Mouse (Mus musculus) limb, embryonic 11.5 days (tissue): ENCODE data around the gene Lrrc55. TPM values are rescaled to one million over a fixed set of nuclear protein-coding genes. Genes with fewer than 3 reads are reported as not detected.

Experiments
- ATAC-seq: fragments of 200-750 bp; cut with Nextera tagmentation; 2 replicates; pipeline ENCODE4 v1.8.0; 2017; ENCODE audit warnings: low read depth; ENCODE audit not compliant: insufficient number of reproducible peaks, low FRiP score, low TSS enrichment
- DNase-seq: peaks from one replicate; pipeline ENCODE4 v3.0.0-alpha.2; 2015; ENCODE audit warnings: low spot score
- H3K27ac ChIP-seq: fragments of 300-500 bp; sonication (generic); replicated peaks from 2 replicates; pipeline ENCODE4 v1.5.1; 2014; ENCODE audit warnings: low read depth, mild to moderate bottlenecking, low read length
- H3K27me3 ChIP-seq: fragments of 300-500 bp; sonication (generic); 2 replicates; pipeline ENCODE4 v1.6.1; 2014; ENCODE audit warnings: mild to moderate bottlenecking, low read length, mixed read lengths; ENCODE audit not compliant: control insufficient read depth, insufficient read depth
- H3K36me3 ChIP-seq: fragments of 300-500 bp; sonication (generic); 2 replicates; pipeline ENCODE4 v1.6.1; 2014; ENCODE audit warnings: mild to moderate bottlenecking, low read length, moderate library complexity, mixed read lengths; ENCODE audit not compliant: control insufficient read depth, insufficient read depth
- H3K4me1 ChIP-seq: fragments of 300-500 bp; sonication (generic); 2 replicates; pipeline ENCODE4 v1.6.1; 2014; ENCODE audit warnings: low read length, mixed read lengths; ENCODE audit not compliant: control insufficient read depth, insufficient read depth
- H3K4me2 ChIP-seq: fragments of 300-500 bp; sonication (generic); 2 replicates; pipeline ENCODE4 v1.6.1; 2014; ENCODE audit warnings: low read depth, mild to moderate bottlenecking, moderate library complexity; ENCODE audit not compliant: severe bottlenecking
- H3K4me3 ChIP-seq: fragments of 300-500 bp; sonication (generic); 2 replicates; pipeline ENCODE4 v1.5.1; 2014; ENCODE audit warnings: low read depth, low read length
- H3K9ac ChIP-seq: fragments of 300-500 bp; sonication (generic); 2 replicates; pipeline ENCODE4 v1.6.1; 2014; ENCODE audit warnings: mild to moderate bottlenecking, low read length
- H3K9me3 ChIP-seq: fragments of 300-500 bp; sonication (generic); 2 replicates; pipeline ENCODE4 v1.6.1; 2016; ENCODE audit warnings: low read length; ENCODE audit not compliant: control insufficient read depth
- WGBS: fragments of 180-500 bp; shearing (Covaris S2); extraction: QIAGEN DNeasy Blood & Tissue Kit; methylation state at CpG from one replicate; pipeline ENCODE4 v1.1.7; 2014; 5-methylcytosine and 5-hydroxymethylcytosine counted together
- polyA plus RNA-seq: library from polyadenylated mRNA; unstranded; fragments of >200 nt; fragmentation: Nextera tagmentation; extraction: Ambion mirVana; gene quantifications from 2 replicates; pipeline ENCODE4 v1.2.1, GENCODE M21; 2014

Gene Lrrc55
- polyA plus RNA-seq, 1 experiment from 2014 or later = 0.41 TPM

DNA sequence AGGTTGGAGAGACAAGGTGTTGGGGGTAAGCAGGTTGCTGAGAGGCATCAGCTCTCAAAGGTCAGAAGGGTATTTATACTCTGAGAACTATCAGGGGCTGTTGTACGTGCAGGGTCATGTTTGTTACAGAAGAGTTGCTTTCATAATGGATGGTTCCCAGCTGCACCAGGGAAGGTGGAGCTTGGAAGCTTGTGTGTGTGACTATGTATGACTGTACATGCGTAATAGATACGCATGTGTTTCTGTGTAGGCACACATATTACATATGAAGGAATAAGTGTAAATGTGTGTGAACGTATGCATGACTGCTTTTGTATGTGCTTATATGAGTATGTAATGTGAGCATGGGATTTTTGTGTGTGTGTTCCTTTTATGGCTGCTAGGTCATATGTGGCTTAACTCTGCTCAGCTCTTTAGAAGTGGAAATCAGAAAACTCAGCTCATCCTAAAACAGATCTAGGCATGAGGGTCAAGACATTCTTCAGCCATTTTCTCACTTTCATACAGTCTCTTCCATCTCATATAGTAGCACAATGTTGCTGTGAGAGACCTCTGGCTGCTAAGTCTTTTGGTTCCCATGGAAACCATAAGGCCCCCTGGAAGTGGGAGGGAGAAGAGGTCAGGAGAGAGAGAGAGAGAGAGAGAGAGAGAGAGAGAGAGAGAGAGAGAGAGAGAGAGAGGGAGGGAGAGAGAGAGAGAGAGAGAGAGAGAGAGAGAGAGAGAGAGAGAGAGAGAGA lies 35.9 kb downstream of the Lrrc55 start:
- 0 out of 2 replicates have a peak, but pooled peaks have one; percentile 51 for ATAC-seq
- H3K9me3 ChIP-seq = no peaks in the 10 kb centered on the region
- no peak for DNase-seq
- H3K9ac ChIP-seq = no peak overlapping the region
- no peaks in the 10 kb centered on the region for H3K27me3 ChIP-seq
- WGBS = 72% methylated on average over 4 of the region's 4 CpGs
- H3K27ac ChIP-seq = no peak overlapping the region
- no peaks in the 10 kb centered on the region for H3K4me1 ChIP-seq
- no peaks in the 10 kb centered on the region for H3K36me3 ChIP-seq
- no peak overlapping the region for H3K4me2 ChIP-seq
- H3K4me3 ChIP-seq = no peak overlapping the region

DNA sequence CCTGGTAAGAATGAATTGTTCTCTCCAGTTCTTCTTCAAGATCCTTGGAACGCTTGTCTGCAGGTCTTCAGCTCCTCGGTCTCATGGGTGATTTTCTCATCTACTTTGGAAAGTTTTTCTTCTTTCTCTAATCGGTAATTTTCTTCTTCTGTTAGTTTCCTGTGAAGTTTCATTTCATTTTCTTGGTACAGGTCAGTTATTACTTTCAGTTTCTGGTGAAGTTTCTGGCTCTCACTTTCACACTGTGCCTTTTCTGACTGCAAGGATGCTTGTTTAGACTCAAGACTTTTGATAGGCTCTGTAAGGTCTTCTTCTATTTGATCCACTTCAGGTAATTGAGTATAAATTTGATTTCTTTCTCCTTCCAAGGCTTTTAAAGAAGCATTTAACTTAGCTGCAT lies 39.6 kb downstream of the Lrrc55 start:
- H3K4me2 ChIP-seq = no peak overlapping the region
- ATAC-seq (no peak), DNase-seq (no peak)
- H3K9ac ChIP-seq = no peak overlapping the region
- no peak overlapping the region for H3K27ac ChIP-seq
- no peaks in the 10 kb centered on the region for H3K9me3 ChIP-seq
- WGBS = 86% methylated on average over 3 of the region's 3 CpGs
- H3K4me1 ChIP-seq = no peaks in the 10 kb centered on the region
- H3K36me3 ChIP-seq = no peaks in the 10 kb centered on the region
- H3K27me3 ChIP-seq = no peaks in the 10 kb centered on the region
- no peak overlapping the region for H3K4me3 ChIP-seq

DNA sequence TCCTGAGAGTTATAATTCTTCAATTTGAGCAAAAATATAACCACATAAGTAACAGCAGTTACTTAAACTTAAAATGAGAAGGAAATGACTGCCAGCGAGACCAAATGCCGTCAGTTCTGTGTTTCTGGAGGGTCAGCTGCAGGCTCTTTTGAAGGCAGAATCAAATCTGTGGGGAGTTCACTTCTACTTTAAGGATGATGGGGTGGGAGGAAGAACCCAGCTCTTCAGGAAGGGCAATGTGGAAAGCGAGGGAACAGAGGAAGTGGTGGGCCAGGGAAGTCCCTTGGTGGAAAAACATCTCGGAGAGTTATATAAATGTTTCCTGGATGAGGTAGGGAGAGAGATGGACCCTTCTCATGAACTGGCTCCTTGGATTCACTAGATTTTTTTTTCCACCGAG lies 40.9 kb downstream of the Lrrc55 start:
- H3K9me3 ChIP-seq = no peaks in the 10 kb centered on the region
- no peaks in the 10 kb centered on the region for H3K4me1 ChIP-seq
- no peak overlapping the region for H3K9ac ChIP-seq
- 90% methylated on average over 5 of the region's 5 CpGs for WGBS
- H3K4me2 ChIP-seq = no peak overlapping the region
- H3K27ac ChIP-seq = no peak overlapping the region
- DNase-seq = no peak
- H3K4me3 ChIP-seq = no peak overlapping the region
- no peaks in the 10 kb centered on the region for H3K27me3 ChIP-seq
- ATAC-seq = no peak
- no peaks in the 10 kb centered on the region for H3K36me3 ChIP-seq

DNA sequence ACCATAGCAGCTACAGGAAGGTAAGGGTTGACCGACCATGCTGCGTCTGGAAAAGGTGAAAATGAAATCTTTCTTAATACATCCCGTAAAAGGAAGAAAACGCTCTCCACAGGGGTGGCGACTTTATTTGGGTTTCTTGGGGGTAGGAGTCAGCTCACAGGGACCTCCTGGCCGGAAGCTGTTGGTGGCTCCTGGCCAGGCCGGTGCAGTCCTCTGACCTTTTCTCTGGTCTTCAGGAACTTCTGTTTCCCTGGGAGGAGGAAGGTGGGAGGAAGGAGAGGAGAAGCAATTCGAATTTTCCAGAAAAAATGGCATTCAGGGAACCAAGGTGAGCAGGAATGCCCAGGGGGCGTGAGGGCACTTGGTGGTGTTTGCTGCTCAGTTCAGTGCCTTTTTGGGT lies 41.7 kb downstream of the Lrrc55 start:
- no peaks in the 10 kb centered on the region for H3K9me3 ChIP-seq
- no peak for ATAC-seq
- WGBS = 90% methylated on average over 9 of the region's 9 CpGs
- H3K27me3 ChIP-seq = no peaks in the 10 kb centered on the region
- H3K4me1 ChIP-seq = no peaks in the 10 kb centered on the region
- no peak overlapping the region for H3K27ac ChIP-seq
- H3K4me3 ChIP-seq = no peak overlapping the region
- no peaks in the 10 kb centered on the region for H3K36me3 ChIP-seq
- H3K4me2 ChIP-seq = no peak overlapping the region
- DNase-seq = no peak
- H3K9ac ChIP-seq = no peak overlapping the region

DNA sequence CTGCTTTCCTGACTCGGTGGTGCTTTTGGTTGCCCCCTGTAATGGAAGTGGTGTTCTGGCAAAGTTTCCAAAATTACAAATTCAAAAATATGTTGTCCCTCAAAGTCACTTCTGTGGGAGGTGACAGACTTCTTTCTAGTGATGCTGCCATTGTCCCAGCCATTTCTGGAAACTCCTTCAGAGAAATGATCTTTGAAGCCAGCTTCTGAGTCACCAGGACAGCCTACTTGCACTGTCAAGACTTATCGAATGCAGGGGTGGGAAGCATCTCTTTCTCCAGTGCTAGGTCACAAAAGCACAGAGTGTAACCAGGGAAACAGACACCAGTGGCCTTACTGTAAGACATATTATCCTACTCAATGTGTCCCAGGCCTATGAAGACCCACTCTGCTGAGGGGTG lies 45.8 kb downstream of the Lrrc55 start:
- H3K4me2 ChIP-seq = no peak overlapping the region
- WGBS = 89% methylated on average over 2 of the region's 2 CpGs
- H3K27ac ChIP-seq = no peak overlapping the region
- H3K4me1 ChIP-seq = no peaks in the 10 kb centered on the region
- no peak for ATAC-seq
- DNase-seq = no peak
- H3K9me3 ChIP-seq = no peaks in the 10 kb centered on the region
- no peaks in the 10 kb centered on the region for H3K36me3 ChIP-seq
- no peaks in the 10 kb centered on the region for H3K27me3 ChIP-seq
- H3K4me3 ChIP-seq = no peak overlapping the region
- H3K9ac ChIP-seq = no peak overlapping the region

DNA sequence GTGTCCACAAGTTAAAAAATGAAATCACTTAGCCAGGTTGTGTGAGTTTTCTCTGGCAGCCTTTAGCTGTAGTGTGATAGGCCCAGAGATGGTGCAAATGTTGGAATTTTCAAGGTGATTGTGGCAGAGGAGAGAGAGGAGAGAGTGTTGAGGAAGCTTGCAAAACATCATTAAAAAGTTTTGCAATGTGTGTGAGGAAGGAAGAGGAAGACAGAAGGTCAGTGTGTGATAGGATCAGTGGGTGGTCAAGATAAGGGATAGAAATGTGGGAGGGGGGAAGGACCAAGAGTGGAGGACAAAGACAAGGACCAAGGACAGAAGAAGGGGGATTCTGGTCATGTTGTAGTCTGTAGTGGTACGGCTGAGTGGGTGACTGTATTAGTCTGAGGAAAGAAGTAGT lies 46.6 kb downstream of the Lrrc55 start:
- H3K9me3 ChIP-seq = no peaks in the 10 kb centered on the region
- no peak overlapping the region for H3K27ac ChIP-seq
- H3K36me3 ChIP-seq = no peaks in the 10 kb centered on the region
- WGBS = 62% methylated on average over 1 of the region's 1 CpGs
- DNase-seq (no peak), ATAC-seq (no peak)
- no peaks in the 10 kb centered on the region for H3K27me3 ChIP-seq
- H3K4me2 ChIP-seq = no peak overlapping the region
- no peak overlapping the region for H3K9ac ChIP-seq
- no peak overlapping the region for H3K4me3 ChIP-seq
- no peaks in the 10 kb centered on the region for H3K4me1 ChIP-seq

DNA sequence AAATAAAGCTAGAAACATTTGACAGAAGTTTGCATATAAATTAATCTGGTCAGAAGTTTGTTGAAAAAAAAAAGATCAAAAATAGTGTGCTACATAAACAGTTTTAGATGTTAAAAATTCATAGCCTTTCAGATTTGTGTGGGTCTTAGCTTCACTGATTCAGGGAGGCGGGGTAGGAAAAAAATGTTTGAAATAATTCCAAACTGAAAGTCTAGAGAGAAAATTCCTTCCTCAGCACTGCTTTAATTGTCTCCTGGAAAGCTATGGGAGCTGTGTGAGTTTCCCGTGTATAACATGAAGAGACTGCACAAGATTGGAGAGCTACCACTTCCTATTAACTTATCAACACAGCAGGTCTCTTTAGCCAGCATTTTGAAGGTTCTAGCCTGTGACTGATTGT lies 49.5 kb downstream of the Lrrc55 start:
- Histone ChIP-seq H3K27ac (no peak overlapping the region), H3K27me3 (no peaks in the 10 kb centered on the region), H3K4me1 (no peaks in the 10 kb centered on the region), H3K9ac (no peak overlapping the region), H3K9me3 (no peaks in the 10 kb centered on the region), H3K4me3 (no peak overlapping the region), H3K4me2 (no peak overlapping the region), H3K36me3 (no peaks in the 10 kb centered on the region)
- DNase-seq = no peak
- ATAC-seq = no peak
- 84% methylated on average over 2 of the region's 2 CpGs for WGBS

DNA sequence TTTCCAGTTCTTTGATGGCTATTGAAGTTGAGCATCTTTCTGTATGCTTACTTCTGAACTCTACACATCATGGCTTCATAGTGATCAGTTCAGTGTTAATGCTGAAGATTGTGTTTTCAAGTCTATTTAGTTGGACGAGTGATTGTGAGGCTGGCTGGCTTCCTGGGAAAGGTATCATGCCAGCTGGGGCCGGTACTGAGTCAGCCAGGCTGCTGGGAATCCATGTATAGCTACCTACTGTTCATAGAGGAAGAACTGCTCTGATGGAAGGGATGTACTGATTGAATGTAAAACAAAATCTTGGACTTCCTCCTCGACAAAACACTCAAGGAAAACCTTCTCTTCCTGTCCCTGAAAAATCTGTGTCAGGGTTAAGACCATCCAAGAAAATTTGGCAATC lies 51.7 kb downstream of the Lrrc55 start:
- DNase-seq (no peak), ATAC-seq (no peak)
- H3K36me3 ChIP-seq = no peaks in the 10 kb centered on the region
- H3K27ac ChIP-seq = no peak overlapping the region
- H3K4me1 ChIP-seq = no peaks in the 10 kb centered on the region
- no peaks in the 10 kb centered on the region for H3K9me3 ChIP-seq
- no peak overlapping the region for H3K9ac ChIP-seq
- 79% methylated on average over 3 of the region's 3 CpGs for WGBS
- no peak overlapping the region for H3K4me3 ChIP-seq
- no peaks in the 10 kb centered on the region for H3K27me3 ChIP-seq
- H3K4me2 ChIP-seq = no peak overlapping the region

DNA sequence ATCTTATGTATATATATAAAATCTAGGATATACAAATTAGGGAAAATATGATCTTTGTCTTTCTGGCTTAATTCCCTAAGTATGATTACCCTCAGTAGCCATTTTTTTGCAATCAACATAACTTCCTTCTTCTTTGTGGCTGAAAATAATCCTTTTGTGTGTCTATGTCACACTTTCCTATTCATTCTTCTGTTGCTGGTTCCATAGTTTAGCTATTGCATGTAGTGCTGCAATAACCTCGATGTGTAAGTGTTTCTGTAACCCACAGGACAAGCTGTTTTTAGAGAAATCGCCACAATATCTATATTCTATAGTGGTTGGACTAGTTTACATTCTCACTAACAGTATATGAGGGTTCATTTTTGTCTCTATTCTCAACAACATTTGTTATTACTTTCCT lies 52.1 kb downstream of the Lrrc55 start:
- Histone ChIP-seq H3K9ac (no peak overlapping the region), H3K4me3 (no peak overlapping the region), H3K27me3 (no peaks in the 10 kb centered on the region), H3K36me3 (no peaks in the 10 kb centered on the region), H3K9me3 (no peaks in the 10 kb centered on the region), H3K4me2 (no peak overlapping the region), H3K4me1 (no peaks in the 10 kb centered on the region), H3K27ac (no peak overlapping the region)
- 83% methylated on average over 2 of the region's 2 CpGs for WGBS
- ATAC-seq (no peak), DNase-seq (no peak)
